Mouse (Mus musculus) myocyte (in vitro differentiated cells): ENCODE data around the gene Sema6d.

Source experiments
- POLR2A ChIP-seq: IDR thresholded peaks from one replicate; pipeline ENCODE4 v1.6.1; 2011; ENCODE audit warnings: low read depth, mild to moderate bottlenecking, control low read depth, moderate library complexity; ENCODE audit not compliant: insufficient read length
- POLR2AphosphoS2 ChIP-seq: IDR thresholded peaks from one replicate; pipeline ENCODE4 v1.6.1; 2011; ENCODE audit warnings: low read depth, control low read depth; ENCODE audit not compliant: insufficient read length
- SRF ChIP-seq: IDR thresholded peaks from one replicate; pipeline ENCODE4 v1.6.1; 2011; ENCODE audit warnings: low read depth; ENCODE audit not compliant: control insufficient read depth, insufficient read length

- no peak for TF ChIP-seq POLR2A
- TF ChIP-seq SRF, result no peak
- no peak for TF ChIP-seq POLR2AphosphoS2
These were observed 474.0 kb downstream of the Sema6d start for GRCm38 (mm10) chr2:124563759-124564158.
